Mouse (Mus musculus) embryo, embryonic 10 days (tissue): ENCODE results near the gene N4bp2l2.
A peak's percentile ranks its signal among the peaks of the same experiment; 100 is the strongest.

Experiments
- DNase-seq: peaks from one replicate; pipeline ENCODE4 v3.0.0-alpha.2; 2015; ENCODE audit warnings: low spot score

The N4bp2l2 gene

GRCm38 (mm10) chr5:150598202-150599119, 67.5 kb downstream of the N4bp2l2 start:
- DNase-seq, result no peak

GRCm38 (mm10) chr5:150597088-150597487, 68.9 kb downstream of the N4bp2l2 start, which contains the start of gene N4bp2l1:
Gene N4bp2l1 (minus strand): TSS chr5:150597188.
- DNase-seq, result no peak

DNA sequence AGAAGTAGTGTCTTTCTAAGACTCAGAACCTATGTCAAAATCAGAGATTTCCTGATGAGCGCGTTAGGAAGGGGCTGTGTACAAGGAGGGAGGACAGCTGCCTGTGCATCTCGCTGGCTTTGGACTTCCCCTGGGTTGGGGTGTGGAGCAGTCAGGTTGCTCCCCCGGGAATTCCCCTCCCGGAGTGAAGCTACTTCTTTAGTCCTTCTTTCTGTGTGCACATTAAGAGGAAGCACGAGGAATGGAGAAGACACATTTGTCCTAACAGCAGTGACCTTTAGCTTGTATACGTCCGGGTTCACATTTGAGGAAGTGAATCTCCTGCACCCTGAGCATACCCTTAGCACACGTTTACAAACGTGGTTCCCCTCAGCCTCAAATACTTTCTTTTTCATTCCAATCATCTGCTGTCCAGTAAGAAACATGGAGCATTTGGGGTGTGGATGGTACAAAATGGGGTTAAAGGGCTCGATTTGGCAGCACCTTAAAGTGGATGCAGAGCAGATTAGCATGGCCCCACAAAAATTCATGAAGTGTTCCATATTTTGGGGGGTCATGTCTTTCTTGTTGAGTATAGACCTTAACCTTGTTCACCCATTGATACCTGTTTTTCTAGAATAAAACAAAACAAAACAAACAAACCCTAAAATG, 70.5 kb downstream of the N4bp2l2 start:
- no peak for DNase-seq

GRCm38 (mm10) chr5:150594649-150595339, 71.2 kb downstream of the N4bp2l2 start:
- DNase-seq, result peak; percentile 27

GRCm38 (mm10) chr5:150593756-150594648, 72.0 kb downstream of the N4bp2l2 start:
- peak; percentile 53 for DNase-seq

DNA sequence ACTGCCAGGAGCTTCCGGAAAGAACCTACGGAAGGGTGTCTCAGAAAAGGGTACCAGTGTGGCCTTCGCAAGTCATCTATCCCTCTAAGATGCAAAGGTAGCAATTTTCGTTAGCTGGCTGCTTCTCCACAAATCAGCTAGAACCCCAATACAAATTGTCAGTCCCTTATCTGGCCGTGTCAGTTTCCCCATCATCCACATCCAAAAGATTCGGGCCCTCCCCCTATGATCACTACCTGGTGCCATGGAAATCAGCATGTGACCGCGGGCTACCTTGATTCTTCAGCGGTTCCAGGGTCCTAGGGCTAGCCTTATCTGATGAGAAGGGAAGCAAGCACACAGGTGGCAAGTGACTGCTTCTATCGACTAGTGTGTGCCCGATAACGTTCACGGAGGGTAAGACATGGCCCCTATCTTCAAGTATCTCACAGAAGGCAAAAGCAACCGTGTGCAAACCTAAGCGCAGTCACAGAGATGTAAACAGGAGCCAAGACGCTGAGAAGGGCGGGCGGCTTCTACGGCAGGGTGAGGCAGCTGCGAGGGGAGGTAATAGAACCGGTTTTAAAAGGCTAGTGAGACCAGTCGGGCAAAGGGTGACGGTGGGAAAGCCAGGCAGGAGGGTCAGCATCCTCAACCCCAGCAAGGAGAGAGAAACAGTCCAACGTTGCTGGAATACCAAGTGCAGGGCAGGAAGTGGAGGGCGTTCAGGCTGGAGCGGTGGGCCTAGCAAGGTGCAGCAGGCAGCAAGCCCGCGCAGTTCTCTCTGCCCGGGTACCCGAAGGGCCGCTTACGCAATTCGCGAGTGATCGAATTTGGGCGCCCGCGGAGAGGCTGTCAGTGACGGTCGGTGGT, 72.9 kb downstream of the N4bp2l2 start:
- peak; percentile 47 for DNase-seq

DNA sequence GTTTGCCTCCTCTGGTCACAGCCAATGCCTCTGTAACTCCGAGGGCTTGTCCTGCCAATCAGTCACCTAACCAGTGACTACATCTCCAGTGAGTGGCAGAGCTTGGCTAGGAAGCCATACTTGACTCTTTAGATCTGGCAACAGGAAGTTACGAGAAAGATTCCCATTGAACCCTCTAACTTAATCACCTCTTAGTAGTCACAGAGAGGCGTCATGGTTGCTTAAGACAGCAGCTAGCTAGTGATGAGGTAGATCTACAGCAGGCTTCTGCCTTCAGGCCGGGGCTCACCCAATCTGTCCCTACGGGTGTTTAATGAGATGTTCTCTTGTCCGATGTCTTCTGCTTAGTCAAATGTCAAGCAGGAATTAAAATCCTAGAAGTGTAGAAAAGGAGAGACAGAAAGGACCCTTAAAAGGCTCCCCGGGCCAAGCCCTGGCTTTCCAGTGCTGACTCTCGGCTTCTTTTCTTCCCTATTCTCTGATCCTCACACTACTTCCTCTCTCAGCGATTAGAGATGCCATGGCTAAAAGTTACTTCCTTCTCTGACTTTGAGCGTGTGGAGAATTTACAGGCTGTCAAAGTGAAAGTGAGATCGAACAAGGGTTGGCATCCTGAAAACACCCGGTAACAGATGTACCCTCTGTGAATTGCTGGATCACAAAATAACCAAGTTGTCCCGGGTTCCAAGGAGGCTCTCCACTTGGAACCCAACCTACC, 73.6 kb downstream of the N4bp2l2 start:
- no peak for DNase-seq

DNA sequence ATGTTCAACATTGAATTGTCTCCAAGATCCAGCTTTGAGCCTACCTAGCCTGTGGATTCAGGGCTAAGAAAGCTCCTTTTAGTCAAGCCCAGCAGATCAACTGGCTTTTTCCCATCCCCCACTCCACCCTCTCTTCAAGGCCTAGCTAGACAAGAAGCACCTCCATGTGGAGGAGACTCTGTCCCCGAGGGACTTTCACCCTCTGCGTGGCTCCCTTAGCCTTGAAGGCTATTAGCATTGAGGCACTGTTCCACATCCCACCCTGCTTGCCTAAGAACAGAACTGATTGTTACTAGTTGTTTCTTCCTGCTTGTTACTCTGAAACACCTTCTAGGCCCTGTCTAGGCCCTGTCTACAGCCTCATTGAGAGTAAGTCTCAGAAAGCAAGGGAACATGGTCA, 76.0 kb downstream of the N4bp2l2 start:
- DNase-seq, result no peak

GRCm38 (mm10) chr5:150584337-150584729, 81.7 kb downstream of the N4bp2l2 start:
- no peak for DNase-seq

GRCm38 (mm10) chr5:150583622-150584336, 82.2 kb downstream of the N4bp2l2 start:
- no peak for DNase-seq

DNA sequence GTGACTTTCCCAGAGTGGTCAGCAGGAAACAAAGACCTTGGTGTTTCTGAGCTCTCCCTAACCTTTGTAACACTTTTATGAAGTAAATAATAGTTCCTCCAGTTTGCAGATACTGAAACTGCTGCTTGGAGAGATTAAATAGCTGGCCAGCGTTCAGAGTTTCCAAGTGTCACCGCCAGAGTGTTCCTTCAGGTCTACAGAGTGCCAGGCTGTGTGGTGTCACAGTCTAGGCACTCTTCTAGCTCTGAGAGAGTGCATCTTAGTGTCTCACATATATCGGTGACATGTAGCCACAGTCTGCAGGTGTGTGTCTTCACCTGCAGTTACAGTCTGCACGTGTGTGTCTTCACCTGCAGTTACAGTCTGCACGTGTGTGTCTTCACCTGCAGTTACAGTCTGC, 82.8 kb downstream of the N4bp2l2 start:
- no peak for DNase-seq

DNA sequence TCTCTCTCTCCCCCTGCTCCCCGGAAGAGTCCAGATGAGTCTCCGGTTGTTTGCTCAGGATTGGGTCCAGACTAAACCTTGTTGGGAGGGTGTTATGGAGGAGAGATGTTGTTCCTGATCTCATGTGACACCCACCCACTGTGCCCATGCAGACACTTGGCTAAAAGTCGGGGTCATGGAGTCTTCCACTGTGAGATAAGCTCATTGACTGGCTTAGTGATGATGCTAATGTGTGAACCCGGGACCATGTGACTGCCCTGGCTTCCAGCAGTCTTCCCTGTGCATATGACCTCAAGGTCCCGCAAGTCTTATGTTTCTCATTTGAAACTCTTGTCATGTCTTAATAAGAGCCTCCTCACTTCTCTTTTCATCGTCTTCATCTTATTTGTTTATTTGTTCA, 84.8 kb downstream of the N4bp2l2 start:
- no peak for DNase-seq

- no peak for DNase-seq
These were observed 87.3 kb downstream of the N4bp2l2 start for GRCm38 (mm10) chr5:150578613-150579171.

GRCm38 (mm10) chr5:150576832-150577231, 89.2 kb downstream of the N4bp2l2 start:
- no peak for DNase-seq

- no peak for DNase-seq
These were observed 91.1 kb downstream of the N4bp2l2 start for GRCm38 (mm10) chr5:150574885-150575284.

GRCm38 (mm10) chr5:150574403-150574802, 91.6 kb downstream of the N4bp2l2 start:
- DNase-seq, result no peak

DNA sequence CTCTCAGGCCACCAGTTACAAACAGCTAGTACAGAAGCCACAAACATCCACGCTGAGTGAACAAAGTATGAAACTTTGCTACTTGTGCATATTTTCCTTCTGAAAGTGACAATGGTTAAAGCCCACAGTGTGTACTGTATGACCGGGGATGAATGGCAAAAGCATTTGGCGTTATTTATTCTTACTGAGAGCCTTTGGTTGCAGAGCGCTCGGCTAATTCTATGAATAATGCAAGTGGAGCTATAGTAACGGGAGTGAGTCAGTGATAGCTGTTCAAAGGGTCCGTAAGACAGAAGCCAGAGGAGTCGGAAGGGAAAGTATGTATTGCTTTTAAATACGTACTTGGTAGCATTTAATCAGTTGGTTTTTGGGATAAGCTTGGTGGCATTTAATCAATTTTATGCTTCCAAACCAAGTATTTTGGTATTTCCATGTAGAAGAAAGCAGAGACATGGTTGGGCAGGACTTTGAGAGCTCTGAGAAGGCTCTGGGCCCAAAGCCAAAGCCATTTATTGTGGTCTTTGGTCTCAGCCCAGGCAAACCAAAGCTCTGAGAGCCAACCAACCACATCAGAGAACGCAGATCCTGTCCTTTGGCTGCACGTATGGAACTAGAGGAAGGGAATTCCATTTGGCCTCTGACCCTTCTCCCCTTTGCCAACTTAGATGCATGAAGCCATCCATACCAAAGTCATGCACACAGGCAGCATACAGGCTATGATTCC, 95.3 kb downstream of the N4bp2l2 start:
- DNase-seq, result no peak

DNA sequence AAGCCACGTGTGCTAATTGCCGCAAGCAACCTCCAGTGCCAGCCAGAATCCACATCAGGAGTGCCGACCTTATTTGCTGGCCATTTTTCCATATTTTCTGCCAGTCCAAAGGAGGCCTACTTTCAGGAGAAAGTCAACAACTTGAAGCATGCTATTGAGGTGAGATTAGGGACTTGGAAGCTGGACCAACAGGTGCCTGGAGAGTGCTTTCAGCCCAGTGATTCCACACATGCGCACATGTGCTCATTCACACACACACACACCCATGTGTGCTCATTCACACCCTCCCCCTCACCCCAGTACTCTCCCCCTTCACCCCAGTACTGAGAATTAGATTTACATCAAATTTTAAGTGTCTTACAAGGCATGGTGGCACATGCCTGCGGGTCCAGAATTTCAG, 99.0 kb downstream of the N4bp2l2 start:
- no peak for DNase-seq
